Mouse (Mus musculus): Measurements from ENCODE around the gene Dnm1.
"Not testable (repeated sequence)": the region's sequence is repeated elsewhere in the genome, so short reads cannot be mapped to it uniquely, and the experiment has no call there.

Gene Dnm1

GRCm38 (mm10) chr2:32362274-32362673 is 9.1 kb upstream of the Dnm1 start:
- not testable (repeated sequence) for DNase-seq (ENCODE audit: low spot score in 2 of 2)

DNA sequence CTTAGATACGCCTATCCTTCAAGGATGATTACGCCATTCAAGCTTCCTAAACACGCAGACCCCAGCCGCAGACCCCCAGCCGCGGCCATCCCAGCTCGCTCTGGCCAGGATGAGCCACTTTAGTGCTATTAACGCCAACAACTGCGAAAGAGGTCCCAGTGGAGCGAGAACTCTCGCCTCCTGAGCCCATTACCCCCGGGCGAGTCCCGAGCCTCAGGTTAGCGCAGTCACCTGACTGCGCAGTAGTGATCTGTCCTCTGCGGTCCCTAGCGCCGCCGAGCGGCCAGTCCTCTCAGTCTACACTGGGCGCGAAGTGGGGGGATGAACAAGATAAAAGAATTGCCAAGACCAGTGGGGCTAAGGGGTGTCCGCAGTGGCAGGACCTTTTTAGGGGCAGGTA is 8.3 kb upstream of the Dnm1 start:
- DNase-seq (ENCODE audit: low spot score in 2 of 2): peak; percentile 69 to 72

GRCm38 (mm10) chr2:32360741-32361140 is 7.6 kb upstream of the Dnm1 start:
- peak; percentile 80 to 90 for DNase-seq (ENCODE audit: low spot score in 2 of 2)

DNA sequence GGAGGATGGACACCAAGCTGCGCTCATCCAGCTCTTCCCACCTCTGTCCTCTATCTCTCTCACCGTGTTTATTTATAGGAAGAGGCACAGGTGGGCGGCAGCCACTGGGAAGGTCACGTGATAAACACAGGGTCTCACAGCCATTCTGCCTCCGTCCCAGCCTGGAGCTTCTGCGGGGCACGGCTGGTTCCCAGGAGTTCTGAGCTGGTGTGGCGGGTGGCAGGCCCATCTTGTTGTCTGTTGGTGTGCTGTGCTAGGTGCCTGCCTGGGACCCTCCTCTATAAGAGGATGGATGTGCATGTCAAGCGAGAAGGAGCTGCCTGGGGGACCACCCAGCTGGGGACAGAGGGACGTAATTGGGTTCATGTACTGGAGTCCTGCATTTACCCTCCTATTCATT is 5.2 kb upstream of the Dnm1 start:
- no peak for DNase-seq (ENCODE audit: low spot score in 2 of 2)

DNA sequence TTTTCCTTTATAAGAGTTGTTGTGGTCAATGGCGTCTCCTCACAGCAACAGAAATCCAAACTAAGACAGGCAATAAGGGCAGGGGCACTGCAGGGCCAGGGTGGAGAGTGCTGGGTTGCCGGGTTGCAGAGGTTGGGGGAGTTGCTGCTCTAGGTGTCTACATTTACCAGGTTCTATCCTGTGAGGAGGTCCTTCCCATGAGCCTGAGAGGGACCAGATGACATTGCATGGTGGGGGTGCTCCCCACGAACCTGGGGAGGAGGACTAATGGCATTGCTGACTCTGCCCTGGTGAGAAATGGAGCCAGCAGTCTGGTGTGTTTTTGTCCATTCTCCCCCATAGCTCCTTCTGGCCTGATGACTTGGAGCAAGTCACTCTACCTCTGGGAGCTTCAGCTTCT is 4.6 kb upstream of the Dnm1 start:
- DNase-seq (ENCODE audit: low spot score in 2 of 2): no peak

DNA sequence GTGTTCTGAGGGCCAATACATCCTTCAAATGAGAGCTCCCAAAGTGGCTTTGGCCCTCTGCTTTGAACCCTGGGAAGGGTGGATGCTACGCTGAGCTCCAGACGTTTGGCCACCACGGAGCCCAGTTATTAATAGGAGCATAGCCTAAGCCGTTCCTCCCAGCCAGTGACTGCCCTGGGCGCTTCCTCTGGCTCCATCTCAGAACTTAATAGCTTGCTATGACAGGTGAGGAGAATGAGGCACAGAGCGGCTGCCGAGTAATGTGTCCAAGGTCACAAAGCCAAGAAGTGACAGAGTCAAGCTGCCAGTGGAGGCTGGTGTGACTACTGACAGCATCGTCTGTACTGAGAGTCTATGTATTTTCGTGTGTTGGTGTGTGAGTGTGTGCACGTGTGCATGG is 3.1 kb upstream of the Dnm1 start:
- DNase-seq (ENCODE audit: low spot score in 2 of 2): no peak

DNA sequence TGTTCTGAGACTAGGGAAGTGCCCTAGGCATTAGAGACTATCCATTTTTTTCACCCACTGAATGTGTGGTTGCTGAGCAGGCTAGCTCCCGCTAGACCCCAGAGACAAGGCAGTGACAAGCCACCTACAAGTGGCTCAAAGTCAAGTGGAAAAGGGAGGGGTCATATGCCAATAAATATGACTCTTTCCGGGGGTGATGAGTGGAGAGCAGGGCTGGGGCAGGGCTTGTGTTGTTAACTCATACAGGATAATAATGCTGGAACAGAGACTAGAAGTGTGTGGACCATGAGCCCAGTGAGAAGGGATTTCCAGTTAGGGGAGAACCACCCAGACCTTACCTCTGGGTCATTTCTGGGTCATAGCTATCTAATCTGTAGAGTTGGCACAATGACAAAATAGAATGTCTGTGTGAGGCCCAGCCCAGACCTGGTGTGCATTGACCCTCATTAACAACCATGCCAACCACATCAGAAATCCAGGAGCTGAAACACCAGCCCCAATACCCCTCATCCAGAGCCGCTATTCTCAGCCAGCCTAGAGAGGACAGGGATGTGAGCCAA is 1.3 kb upstream of the Dnm1 start:
- no peak for DNase-seq (ENCODE audit: low spot score in 2 of 2)

GRCm38 (mm10) chr2:32353836-32354235 is 698 bp upstream of the Dnm1 start:
- DNase-seq (ENCODE audit: low spot score in 2 of 2): no peak

DNA sequence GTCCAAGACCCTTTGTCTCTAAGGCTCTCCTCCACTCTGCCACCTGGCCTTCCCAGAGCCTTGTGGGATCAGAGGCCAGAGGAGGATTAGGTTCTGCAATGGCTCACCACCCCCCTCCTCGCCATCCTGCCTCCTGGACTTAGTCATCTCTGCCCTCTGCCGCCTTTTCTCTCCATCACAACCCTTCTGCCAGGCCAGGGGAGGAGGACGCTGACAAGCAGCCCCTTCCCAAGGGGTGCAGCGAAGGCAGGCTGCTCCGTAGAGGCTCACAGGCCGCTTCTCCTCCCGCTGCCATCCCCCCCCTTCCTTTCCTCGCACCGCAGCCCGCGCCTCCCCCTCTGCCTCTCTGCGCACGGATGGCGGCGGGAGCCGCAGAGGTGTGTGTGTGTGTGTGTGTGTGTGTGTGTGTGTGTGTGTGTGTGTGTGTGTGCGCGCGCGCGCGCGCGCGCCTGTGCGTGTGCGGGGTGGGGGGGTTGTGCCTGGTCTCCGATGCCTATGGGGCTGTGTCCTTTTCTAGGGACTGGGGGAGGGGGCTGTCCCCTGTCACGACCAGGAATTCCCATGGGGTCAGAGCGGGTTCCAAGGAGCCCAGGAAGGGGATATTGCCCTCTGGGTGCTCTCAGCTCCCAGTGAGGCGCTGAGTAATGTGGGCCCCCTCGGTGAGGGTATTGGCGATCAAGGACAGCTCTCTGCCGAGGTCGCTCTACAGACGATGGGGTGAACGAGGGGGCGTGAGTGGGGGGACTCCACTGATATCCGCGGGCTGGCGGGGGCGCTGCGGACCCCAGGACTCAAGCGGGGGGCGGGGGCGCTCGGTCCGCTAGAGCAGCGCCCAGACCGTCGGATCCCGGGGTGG is 759 bp downstream of the Dnm1 start, which contains the start of gene Ciz1:
Ciz1 (plus strand) TSS at position 177 of the 856 bp plus-strand sequence.
- DNase-seq (ENCODE audit: low spot score in 2 of 2): peak in 1 of 2 experiments; percentile 56

DNA sequence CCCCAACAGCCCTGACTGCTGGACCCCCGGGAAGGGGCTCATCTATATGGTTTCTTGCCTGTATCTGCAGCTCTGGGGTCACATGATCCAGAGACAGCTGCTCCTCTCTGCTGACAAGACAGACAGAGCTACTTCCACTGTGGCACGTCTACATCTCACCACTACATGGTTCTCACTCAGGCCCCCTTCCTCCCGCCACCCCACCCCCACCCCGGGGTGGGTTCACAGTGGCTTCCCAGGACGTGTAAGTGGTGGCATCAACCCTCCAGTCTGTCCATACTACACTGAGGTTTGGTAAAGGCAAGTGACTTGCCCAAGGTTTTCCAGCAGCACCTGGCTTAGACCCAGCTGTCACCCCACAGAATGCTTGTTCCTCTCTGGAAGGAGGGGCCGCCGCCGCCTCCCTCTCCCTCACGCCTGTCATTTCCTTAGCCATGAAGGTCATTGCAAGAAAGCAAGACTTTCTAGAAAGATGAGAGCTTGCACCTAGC is 1.6 kb downstream of the Dnm1 start:
- peak in 1 of 2 experiments; percentile 55 for DNase-seq (ENCODE audit: low spot score in 2 of 2)

GRCm38 (mm10) chr2:32350471-32351051 is 2.6 kb downstream of the Dnm1 start:
- DNase-seq (ENCODE audit: low spot score in 2 of 2): no peak

DNA sequence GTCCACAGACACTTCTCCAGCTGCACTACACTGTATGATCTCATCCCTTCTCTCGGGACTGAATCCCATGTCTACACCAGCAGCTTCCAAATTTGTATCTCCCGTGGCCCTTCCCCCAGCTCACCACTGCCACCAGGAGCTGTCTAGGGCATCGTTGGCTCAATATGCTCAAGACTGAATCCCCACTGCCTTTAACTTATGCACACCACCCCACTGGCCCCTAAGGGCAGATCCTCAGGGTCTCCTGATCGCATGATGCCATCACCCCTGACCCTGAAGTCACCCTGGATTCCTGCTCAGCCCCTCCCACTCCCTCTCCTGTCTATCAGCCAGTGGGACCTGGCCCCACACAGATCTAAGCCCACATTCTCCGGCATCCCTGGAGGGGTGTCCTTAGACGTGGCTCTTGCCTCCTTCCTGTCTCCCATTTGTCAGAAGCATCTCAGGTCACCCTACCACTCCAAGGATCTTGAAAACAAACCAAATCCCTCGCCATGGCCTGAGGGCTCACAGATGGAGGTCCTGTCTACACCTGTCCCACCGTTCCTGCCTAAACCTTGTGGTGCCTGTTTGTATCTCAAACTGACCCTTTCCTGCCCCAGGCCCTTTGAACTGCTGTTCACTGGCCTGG is 3.4 kb downstream of the Dnm1 start:
- peak; percentile 57 to 69 for DNase-seq (ENCODE audit: low spot score in 2 of 2)

- peak; percentile 56 to 72 for DNase-seq (ENCODE audit: low spot score in 2 of 2)
These were observed 4.8 kb downstream of the Dnm1 start for GRCm38 (mm10) chr2:32348311-32348710.

DNA sequence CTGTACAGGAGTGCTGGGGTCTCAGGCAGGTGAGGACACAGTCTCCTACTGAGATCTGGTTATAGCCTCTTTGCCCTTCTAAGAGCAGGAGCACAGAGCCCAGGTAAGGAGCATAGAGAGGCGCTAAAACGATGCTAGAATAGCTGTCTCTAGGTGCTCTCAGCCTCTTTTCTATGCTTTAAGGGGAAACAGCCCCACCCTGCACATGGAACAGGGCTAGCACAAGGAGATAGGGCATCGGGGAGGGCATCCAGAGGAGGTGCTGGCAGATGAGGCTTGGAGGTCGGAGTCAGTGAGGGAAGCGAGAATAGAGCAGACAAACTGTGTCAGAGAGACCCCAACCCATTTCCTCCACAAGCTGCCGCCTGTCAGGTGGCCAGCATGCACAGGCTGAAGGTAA is 6.1 kb downstream of the Dnm1 start:
- DNase-seq (ENCODE audit: low spot score in 2 of 2): no peak

DNA sequence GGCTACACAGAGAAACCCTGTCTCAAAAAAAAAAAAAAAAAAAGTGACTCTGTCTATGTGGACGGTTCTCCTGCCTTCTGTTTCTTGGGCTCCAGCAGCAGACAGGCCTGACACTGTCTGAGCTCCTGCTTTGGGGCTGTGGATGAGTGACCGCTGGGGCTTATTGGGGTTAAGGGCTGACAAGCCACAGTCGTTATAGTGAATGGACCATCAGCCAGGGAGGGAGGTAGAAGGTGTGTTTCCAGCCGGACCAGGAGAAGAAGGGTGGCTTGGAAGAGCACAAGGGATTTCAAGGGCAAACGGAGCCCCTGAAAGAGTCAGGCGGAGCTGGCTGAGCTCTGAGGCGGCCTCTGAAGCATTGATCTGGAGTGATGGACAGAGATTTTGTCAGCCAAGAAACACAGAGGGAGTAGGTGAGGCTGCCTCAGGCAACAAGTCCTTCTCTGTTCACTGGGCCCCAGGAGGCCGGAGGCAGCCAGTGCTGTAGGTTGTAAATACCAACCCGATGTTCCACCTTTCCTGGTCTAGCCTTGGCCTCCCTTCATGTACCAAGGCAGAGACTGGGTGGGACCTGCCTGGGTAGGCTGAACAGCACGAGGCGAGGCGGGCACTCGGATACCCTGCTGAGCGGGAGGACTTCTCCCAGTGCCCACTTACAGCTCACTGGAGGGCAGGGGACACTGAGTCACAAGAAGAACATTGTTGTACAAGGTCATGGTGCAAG is 8.4 kb downstream of the Dnm1 start:
- DNase-seq (ENCODE audit: low spot score in 2 of 2): no peak

GRCm38 (mm10) chr2:32344056-32344455 is 9.1 kb downstream of the Dnm1 start:
- DNase-seq (ENCODE audit: low spot score in 2 of 2): peak in 1 of 2 experiments; percentile 59

- DNase-seq (ENCODE audit: low spot score in 2 of 2): no peak
These were observed 9.8 kb downstream of the Dnm1 start for GRCm38 (mm10) chr2:32343351-32343671.

DNA sequence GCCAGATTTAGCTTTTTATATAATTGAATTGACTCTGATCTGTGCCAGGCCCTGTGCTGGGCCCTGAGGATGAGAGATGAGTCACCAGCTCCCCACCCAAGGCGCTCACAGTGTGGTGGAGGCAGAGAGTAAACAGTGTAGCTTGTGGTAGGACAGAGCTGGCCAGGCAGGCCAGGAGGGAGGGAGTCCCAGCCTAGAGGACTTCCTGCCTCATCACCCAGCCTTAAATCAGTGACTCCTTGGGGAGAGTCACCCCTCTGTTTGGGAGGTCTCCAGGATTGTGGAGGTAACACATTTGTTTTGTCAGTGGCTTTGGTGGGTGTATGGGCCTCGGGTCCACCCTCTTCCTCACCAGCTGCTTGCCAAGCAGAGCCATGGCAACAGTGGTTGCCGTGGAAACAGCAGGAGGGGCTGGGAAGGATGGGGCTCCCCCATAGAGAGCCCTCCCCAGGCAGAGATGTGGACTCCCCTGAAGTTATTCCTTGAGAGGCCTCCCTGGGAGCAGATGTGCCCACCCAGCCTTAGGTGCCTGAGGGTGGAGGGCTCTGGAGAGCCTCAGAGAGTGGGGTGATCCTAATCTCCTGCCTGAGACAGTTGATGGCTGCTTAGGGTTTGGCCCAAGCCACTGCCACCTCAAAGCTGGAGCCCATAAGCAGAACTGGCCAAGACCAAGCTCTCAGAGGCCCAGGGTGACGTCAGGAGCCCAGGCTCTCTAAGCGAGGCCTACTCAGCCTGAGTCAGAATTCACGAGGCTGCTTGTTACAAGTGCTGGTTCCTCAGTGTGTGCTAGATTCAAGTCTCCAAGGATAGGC is 10.4 kb downstream of the Dnm1 start:
- peak; percentile 79 to 83 for DNase-seq (ENCODE audit: low spot score in 2 of 2)

GRCm38 (mm10) chr2:32342039-32342438 is 11.1 kb downstream of the Dnm1 start:
- DNase-seq (ENCODE audit: low spot score in 2 of 2): no peak

GRCm38 (mm10) chr2:32341634-32341939 is 11.6 kb downstream of the Dnm1 start:
- DNase-seq (ENCODE audit: low spot score in 2 of 2): no peak

Measured in right cerebral cortex, postnatal 36 days (tissue).